Mouse (Mus musculus) lung, postnatal 14 days (tissue): ENCODE measurements around the gene Olfr1375.
A peak's percentile ranks its signal among the peaks of the same experiment; 100 is the strongest.
"Not testable (repeated sequence)": the region's sequence is repeated elsewhere in the genome, so short reads cannot be mapped to it uniquely, and the experiment has no call there.

ENCODE experiments used
- DNase-seq: peaks from one replicate; pipeline ENCODE4 v3.0.0; 2021

Gene Olfr1375

GRCm38 (mm10) chr11:51047809-51048208 lies at the start of gene Olfr1375:
Gene Olfr1375, plus strand, starts transcription at chr11:51048109.
- DNase-seq, result not testable (repeated sequence)

- DNase-seq, result no peak
These were observed 44.6 kb upstream of the Olfr1375 start, which contains the start of gene Olfr51 for GRCm38 (mm10) chr11:51003296-51003695. Gene Olfr51, plus strand, starts transcription at chr11:51003596.

DNA sequence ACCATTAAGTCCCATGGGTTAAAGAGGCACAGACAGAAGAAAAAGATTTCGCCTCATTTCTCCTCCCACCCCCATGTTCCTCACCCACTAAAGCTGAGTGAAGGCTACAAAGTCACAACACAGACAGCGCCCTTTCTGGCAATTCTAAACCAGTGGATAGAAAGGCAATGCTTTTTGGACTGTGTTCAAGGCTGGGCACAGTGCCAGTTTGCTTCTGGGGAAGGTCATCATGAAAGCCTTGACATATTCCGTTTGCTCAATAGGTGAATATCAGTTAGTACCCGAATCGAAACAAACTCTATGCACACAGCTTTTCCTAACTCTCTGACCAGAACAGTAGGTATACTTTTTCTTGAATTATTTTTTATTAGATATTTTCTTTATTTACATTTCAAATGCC lies 36.1 kb upstream of the Olfr1375 start:
- DNase-seq, result peak; percentile 46

DNA sequence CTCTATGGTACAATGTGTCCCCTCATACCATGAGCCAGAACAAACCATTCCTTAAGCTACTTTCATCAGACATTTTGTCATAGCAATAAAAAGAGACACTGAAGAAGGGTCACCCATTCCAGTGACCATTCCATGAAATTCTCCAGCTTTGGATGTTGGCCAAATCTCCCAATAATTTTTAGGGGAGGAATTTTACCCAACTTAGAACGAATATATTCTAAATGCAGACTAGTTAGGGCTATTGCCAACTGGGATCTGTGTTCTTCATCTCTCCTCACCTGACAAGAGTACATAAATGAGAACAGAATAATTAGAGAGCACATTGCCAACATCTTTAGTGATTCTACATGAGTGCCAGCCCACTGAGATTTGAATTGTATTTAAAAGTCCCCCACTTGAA lies 34.0 kb upstream of the Olfr1375 start, which contains the start of gene Olfr54:
Olfr54 (plus strand) TSS at position 301 of the 400 bp plus-strand sequence.
- no peak for DNase-seq

DNA sequence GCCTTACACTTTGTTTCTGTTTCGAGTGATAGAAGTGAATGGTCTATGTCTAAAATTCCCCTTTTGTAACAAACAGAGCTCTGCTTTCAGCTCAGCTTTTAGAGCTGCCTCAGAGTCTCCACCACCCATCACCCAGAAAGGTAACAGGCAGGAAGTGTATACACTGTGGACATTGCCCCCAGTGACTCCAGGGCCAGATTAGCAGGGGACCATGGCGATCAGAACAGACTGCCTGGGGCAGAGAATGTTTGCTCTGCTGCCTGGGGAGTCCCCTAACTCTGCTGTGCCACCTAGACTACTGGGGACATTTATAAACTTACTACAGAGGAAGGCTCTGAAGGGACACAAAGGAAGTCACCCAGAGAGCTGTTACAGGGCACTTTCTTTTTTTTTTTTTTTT lies 31.6 kb upstream of the Olfr1375 start:
- no peak for DNase-seq

GRCm38 (mm10) chr11:51026811-51027210 lies 21.1 kb upstream of the Olfr1375 start:
- not testable (repeated sequence) for DNase-seq

DNA sequence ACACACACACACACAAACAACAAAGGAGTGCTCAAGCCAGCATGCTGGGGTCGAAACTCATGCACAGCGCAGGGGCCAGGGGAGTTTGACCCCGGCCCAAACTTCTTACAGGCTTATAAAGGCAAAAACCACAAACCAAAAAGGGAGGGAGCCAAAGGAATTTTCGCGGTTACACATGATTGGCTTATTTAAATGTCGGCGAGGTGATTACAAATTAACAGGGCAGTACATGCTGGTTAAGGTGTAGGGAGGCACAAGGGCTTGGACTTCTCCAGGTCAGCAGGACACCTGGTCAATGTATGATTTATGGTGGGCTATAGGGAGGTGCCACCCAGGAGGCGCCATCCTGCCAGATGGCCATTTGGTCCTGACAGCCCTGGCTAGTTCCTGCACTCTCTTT lies 18.5 kb upstream of the Olfr1375 start:
- DNase-seq, result not testable (repeated sequence)

- DNase-seq, result no peak
These were observed 17.7 kb upstream of the Olfr1375 start for GRCm38 (mm10) chr11:51030225-51030624.

- DNase-seq, result peak; percentile 39
These were observed 15.1 kb upstream of the Olfr1375 start for GRCm38 (mm10) chr11:51032851-51033250.

GRCm38 (mm10) chr11:51034141-51034540 lies 13.8 kb upstream of the Olfr1375 start:
- not testable (repeated sequence) for DNase-seq

DNA sequence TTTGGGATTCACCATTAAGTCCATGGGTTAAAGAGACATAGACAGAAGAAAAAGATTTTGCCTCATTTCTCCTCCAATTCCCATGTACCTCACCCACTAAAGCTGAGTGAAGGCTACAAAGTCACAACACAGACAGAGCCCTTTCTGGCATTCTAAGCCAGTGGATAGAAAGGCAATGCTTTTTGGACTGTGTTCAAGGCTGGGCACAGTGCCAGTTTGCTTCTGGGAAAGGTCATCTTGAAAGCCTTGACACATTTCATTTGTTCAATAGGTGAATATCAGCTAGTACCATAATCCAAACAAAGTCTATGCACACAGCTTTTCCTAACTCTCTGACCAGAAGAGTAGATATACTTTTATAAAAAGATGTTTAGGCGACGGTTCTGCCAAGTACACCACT lies 12.0 kb upstream of the Olfr1375 start:
- peak; percentile 4 for DNase-seq

DNA sequence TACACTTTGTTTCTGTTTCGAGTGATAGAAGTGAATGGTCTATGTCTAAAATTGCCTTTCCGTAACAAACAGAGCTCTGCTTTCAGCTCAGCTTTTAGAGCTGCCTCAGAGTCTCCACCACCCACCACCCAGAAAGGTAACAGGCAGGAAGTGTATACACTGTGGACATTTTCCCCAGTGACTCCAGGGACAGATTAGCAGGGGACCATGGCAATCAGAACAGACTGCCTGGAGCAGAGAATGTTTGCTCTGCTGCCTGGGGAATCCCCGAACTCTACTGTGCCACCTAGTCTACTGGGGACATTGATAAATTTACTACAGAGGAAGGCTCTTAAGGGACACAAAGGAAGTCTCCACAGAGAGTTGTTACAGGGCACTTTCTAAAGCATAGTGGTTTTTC lies 3.1 kb upstream of the Olfr1375 start:
- not testable (repeated sequence) for DNase-seq

GRCm38 (mm10) chr11:51051678-51052077 lies 3.8 kb downstream of the Olfr1375 start:
- DNase-seq, result no peak

DNA sequence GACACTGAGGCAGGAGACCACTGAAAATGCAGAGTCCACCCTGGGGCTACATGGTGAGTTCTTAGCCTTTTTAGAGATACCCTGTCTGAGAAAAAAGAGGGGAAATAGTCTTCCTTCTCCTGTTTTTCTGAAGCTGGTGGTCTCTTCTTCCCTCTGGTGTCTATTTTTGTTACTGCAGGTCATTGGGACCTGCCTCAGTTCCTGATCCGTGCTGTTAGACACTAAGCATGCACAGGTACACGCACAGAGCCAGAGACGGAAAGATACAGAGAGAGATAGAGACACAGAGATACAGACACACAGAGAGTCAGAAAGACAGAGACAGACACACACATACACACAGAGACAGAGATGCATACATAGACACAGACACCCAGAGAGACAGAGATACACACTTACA lies 5.3 kb downstream of the Olfr1375 start:
- DNase-seq, result peak; percentile 2

- DNase-seq, result peak; percentile 72
These were observed 11.3 kb downstream of the Olfr1375 start, which contains the start of gene Zfp354a for GRCm38 (mm10) chr11:51059151-51059571. Gene Zfp354a, plus strand, starts transcription at chr11:51059257.

GRCm38 (mm10) chr11:51059640-51060039 lies 11.7 kb downstream of the Olfr1375 start:
- DNase-seq, result no peak

GRCm38 (mm10) chr11:51060981-51061380 lies 13.1 kb downstream of the Olfr1375 start:
- DNase-seq, result no peak

DNA sequence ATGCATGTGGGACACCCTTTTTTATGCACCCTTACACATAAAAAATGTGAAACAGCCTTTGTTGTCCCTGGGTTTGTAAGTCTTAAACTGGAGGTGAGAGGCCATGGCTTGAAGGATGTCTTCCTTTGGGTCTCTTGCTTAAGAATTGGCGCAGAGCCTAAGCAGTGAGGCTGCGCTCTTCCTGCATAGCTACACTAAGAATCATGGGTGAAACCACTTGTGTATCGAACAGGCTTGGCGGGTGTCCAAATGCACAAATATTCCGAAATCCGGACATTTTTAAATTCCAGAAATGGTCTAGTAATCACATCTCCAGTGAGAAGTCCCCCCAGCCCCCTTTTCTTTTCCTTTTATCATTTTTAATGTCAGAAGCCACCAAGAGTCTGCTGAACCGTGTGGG lies 15.4 kb downstream of the Olfr1375 start:
- DNase-seq, result no peak

- DNase-seq, result no peak
These were observed 15.9 kb downstream of the Olfr1375 start for GRCm38 (mm10) chr11:51063841-51064240.

- DNase-seq, result no peak
These were observed 36.6 kb downstream of the Olfr1375 start for GRCm38 (mm10) chr11:51084527-51084926.

- DNase-seq, result no peak
These were observed 37.4 kb downstream of the Olfr1375 start for GRCm38 (mm10) chr11:51085269-51085668.
